Mouse (Mus musculus): ENCODE measurements around the gene Cdip1. TPM values are rescaled to one million over a fixed set of nuclear protein-coding genes. Genes with fewer than 3 reads are reported as not detected.

Cdip1 gene
- total RNA-seq (2023): 10 to 100 TPM; 15.4 to 16.5 TPM

DNA sequence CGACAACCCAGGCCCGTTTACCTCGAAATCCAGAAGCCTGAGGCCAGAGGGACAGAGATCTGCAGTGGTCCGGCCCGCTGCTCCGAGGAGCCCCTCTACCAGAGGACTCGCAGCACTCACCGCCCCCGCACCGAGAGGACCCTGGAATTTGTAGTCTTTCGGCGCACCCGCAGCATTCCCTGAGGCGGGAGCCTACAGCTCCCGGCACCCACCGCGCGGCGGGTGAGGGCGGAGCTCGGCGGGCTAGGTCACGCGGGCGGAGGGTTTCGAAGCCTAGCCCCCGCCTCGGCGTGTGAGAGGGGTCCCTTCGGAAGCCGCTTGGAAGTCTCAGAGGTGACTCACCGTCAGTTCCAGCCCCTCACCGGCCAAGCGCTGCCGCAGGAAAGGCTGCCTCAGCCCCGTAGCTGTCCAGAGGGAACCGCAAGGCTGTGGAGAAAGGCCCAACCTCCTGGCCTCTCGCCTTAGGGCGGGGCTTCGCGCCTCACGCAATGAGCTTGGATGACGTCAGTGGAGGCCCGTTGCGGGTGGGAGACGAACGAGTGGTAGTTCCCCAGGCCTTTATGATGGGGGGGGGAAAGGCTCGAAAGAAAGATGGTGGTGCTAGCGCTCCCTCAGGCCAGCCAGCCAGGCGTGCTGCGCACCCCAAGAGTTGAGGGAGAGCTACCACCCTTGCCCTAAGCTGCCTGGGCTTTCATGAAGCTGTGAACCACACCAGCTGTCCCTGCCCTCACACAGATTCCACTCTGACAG lies at the start of gene Cdip1:
Cdip1 (minus strand) TSS at position 483 of the 750 bp plus-strand sequence.

GRCm38 (mm10) chr16:4835191-4835590 lies 45.1 kb upstream of the Cdip1 start, which contains the start of gene 4930562C15Rik:
TSS of gene 4930562C15Rik (plus strand) at chr16:4835416.

GRCm38 (mm10) chr16:4725780-4726527 lies 64.1 kb downstream of the Cdip1 start, which contains the start of gene Hmox2:
TSS of gene Hmox2 (plus strand) at chr16:4726361.

DNA sequence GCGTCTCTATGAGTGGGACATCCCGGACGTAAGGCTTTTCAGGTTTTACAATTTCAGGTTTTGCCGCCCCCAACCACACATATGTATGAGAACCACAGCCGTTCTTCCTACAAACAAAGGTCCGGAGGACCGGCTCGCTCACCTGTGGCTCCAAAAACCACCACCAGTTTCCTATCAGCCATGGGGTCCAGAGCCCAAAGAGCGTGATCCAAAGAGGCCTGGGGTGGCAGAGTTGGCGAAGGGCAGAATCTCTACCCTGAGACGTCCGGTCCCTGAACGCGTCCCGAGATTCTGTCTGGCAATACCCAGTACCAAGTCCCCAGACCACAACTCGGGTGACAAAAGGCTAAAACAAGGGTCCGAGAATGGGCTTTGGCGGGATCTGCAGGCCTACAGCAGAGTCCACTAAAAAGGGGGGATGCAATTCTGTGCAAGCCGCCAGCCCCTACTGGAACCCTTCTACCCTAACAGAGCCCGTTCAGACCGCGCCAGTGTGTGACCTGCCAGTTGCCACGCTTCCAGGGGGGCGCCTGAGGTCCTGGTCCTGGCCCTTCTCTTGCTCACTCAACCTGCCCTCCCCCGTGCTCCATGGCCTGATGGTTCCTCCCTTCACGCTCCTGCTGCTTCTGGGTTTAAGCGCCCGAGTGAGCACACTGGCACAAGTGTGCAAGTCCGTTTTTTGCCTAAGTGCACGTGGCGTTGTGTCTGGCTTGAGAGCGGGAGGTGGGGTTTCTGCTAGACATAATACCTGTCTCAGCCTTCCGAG lies 71.2 kb downstream of the Cdip1 start, which contains the start of gene Nmral1:
Nmral1 (minus strand) TSS at position 604 of the 766 bp plus-strand sequence.

Other genes starting within 250 kb of the Cdip1 start
- 1 to 10 TPM in 1 of 2 experiments, under 1 TPM in 1; 0.76 to 1.2 TPM for gene Srl, start 248.5 kb downstream of the Cdip1 start, total RNA-seq (2023)
- gene Tfap4, start 230.4 kb downstream of the Cdip1 start, total RNA-seq (2023): 10 to 100 TPM in 1 of 2 experiments, 1 to 10 TPM in 1; 9.9 to 10.7 TPM
- under 1 TPM; 0.09 to 0.33 TPM for gene Glis2, start 195.6 kb downstream of the Cdip1 start, total RNA-seq (2023)
- gene Pam16, start 165.3 kb downstream of the Cdip1 start, total RNA-seq (2023): 10 to 100 TPM; 29.2 to 36.6 TPM
- gene Vasn, start 150.4 kb downstream of the Cdip1 start, total RNA-seq (2023): under 1 TPM; 0.16 to 0.49 TPM
- 10 to 100 TPM; 11.9 to 12.3 TPM for gene Dnaja3, start 150.3 kb downstream of the Cdip1 start, total RNA-seq (2023)
- gene Coro7, start 110.5 kb downstream of the Cdip1 start, total RNA-seq (2023): 100 to 1,000 TPM; 220 to 224 TPM
- 10 to 100 TPM; 18.4 to 18.7 TPM for gene Nmral1, start 70.9 kb downstream of the Cdip1 start, total RNA-seq (2023)
- gene Hmox2, start 63.9 kb downstream of the Cdip1 start, total RNA-seq (2023): 10 to 100 TPM; 47.7 to 57.4 TPM
- gene 4930562C15Rik, start 45.1 kb upstream of the Cdip1 start, total RNA-seq (2023): not detected
- gene Ubald1, start 90.0 kb upstream of the Cdip1 start, total RNA-seq (2023): 10 to 100 TPM; 52.9 to 56.4 TPM
- gene Mgrn1, start 96.0 kb upstream of the Cdip1 start, total RNA-seq (2023): 10 to 100 TPM; 55.5 to 60.1 TPM
- gene Nudt16l1, start 148.5 kb upstream of the Cdip1 start, total RNA-seq (2023): 10 to 100 TPM; 27.8 to 34.6 TPM
- 10 to 100 TPM; 39.8 to 47.6 TPM for gene Anks3, start 173.9 kb upstream of the Cdip1 start, total RNA-seq (2023)
- gene Sept12, start 207.6 kb upstream of the Cdip1 start, total RNA-seq (2023): not detected
- not detected for gene Smim22, start 217.0 kb upstream of the Cdip1 start, total RNA-seq (2023)
- gene Rogdi, start 223.3 kb upstream of the Cdip1 start, total RNA-seq (2023): 100 to 1,000 TPM; 232 to 265 TPM

Measured in neutrophil, adult 59 days (primary cell).